Mouse (Mus musculus) CD4-positive, CD25-positive, alpha-beta regulatory T cell, adult 4 months (primary cell): Measurements from ENCODE around the gene Olfr120. TPM values are rescaled to one million over a fixed set of nuclear protein-coding genes. Genes with fewer than 3 reads are reported as not detected.
"Not testable (repeated sequence)": the region's sequence is repeated elsewhere in the genome, so short reads cannot be mapped to it uniquely, and the experiment has no call there.

ENCODE experiments used
- ATAC-seq: one replicate; pipeline ENCODE4 v1.8.0; 2017
- polyA plus RNA-seq, 2 experiments: library from polyadenylated mRNA; unstranded; fragments of 100-300 nt; shearing (Covaris generic); gene quantifications; one replicate each; pipeline ENCODE4 v1.2.1; 2017

Gene Olfr120
- polyA plus RNA-seq: not detected

DNA sequence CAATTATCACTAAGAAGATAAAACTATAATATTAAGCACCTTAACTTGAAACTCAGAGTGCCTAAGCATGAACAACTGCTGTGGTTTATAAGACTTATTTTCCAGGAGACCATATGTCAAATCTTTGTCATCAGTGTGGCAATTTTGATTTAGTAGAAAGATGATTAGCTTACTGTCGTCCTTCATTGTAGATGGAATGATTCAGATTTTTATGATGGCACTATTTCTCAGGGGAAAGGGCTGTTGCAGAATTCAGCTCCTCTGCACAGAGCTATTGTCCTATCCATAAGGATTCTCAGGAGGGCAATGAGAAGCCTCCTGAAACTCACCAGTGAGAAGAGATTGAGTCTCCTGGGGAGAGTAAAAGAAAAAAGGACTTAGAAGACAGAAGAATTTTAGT, at the start of gene Olfr120:
Olfr120 (plus strand) TSS at position 301 of the 400 bp plus-strand sequence.
- no peak for ATAC-seq

GRCm38 (mm10) chr17:37696264-37696663, 25.3 kb upstream of the Olfr120 start, which contains the start of gene Olfr119:
Olfr119 (plus strand) TSS chr17:37696564.
- ATAC-seq: not testable (repeated sequence)

DNA sequence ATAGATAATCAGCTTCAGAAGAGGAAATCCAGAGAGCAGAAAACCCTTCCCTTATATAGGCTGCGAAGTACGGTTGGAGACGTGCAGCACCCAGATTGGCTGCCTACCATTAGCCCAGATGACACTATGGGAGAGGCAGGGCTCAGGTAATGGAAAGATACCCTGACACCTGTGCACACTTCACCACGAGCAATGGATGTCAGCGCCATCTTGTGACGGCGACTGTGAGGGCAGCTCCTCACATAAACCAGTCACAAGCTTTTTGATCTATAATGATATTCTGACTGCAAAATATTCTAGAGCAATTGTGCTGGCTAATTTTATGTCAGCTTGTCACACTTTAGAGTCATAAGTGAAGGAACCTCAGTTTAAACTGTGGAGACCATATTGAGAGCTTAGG, 16.5 kb downstream of the Olfr120 start:
- ATAC-seq: no peak

GRCm38 (mm10) chr17:37768307-37768706, 46.7 kb downstream of the Olfr120 start, which contains the start of gene Olfr122:
Olfr122 (plus strand) TSS chr17:37768607.
- ATAC-seq: no peak

Other genes with a start within 250 kb of the Olfr120 start
- not detected for gene H2-M2, start 238.3 kb upstream of the Olfr120 start, polyA plus RNA-seq
- not detected for gene Olfr110, start 229.3 kb upstream of the Olfr120 start, polyA plus RNA-seq
- not detected for gene Olfr111, start 213.8 kb upstream of the Olfr120 start, polyA plus RNA-seq
- not detected for gene Olfr112, start 152.4 kb upstream of the Olfr120 start, polyA plus RNA-seq
- not detected for gene Olfr113, start 144.1 kb upstream of the Olfr120 start, polyA plus RNA-seq
- not detected for gene Olfr114, start 129.1 kb upstream of the Olfr120 start, polyA plus RNA-seq
- gene Olfr115, start 94.7 kb upstream of the Olfr120 start, polyA plus RNA-seq: not detected
- gene Olfr116, start 94.6 kb upstream of the Olfr120 start, polyA plus RNA-seq: not detected
- gene Olfr117, start 58.0 kb upstream of the Olfr120 start, polyA plus RNA-seq: not detected
- gene Olfr118, start 54.8 kb upstream of the Olfr120 start, polyA plus RNA-seq: under 1 TPM in 1 of 2 experiments, not detected in 1; 0.30 TPM
- not detected for gene Olfr119, start 25.2 kb upstream of the Olfr120 start, polyA plus RNA-seq
- not detected for gene Olfr121, start 27.0 kb downstream of the Olfr120 start, polyA plus RNA-seq
- gene Olfr122, start 46.8 kb downstream of the Olfr120 start, polyA plus RNA-seq: under 1 TPM in 1 of 2 experiments, not detected in 1; 0.27 TPM
- gene Olfr123, start 71.7 kb downstream of the Olfr120 start, polyA plus RNA-seq: not detected
- gene Olfr124, start 78.1 kb downstream of the Olfr120 start, polyA plus RNA-seq: not detected
- gene Olfr125, start 111.1 kb downstream of the Olfr120 start, polyA plus RNA-seq: not detected
- not detected for gene Olfr126, start 125.7 kb downstream of the Olfr120 start, polyA plus RNA-seq
- gene Olfr127, start 178.6 kb downstream of the Olfr120 start, polyA plus RNA-seq: under 1 TPM in 1 of 2 experiments, not detected in 1; 0.11 TPM
- not detected for gene Olfr128, start 198.7 kb downstream of the Olfr120 start, polyA plus RNA-seq
- gene Olfr761, start 231.3 kb downstream of the Olfr120 start, polyA plus RNA-seq: not detected